Mouse (Mus musculus): Measurements from ENCODE around the gene Tm7sf2.
"Not testable (repeated sequence)": the region's sequence is repeated elsewhere in the genome, so short reads cannot be mapped to it uniquely, and the experiment has no call there.

The Tm7sf2 gene

GRCm38 (mm10) chr19:6044102-6044501 is 24.1 kb downstream of the Tm7sf2 start:
- not testable (repeated sequence) for DNase-seq (ENCODE audit: low read depth, low spot score)

GRCm38 (mm10) chr19:6042293-6042692 is 25.9 kb downstream of the Tm7sf2 start:
- no peak for DNase-seq (ENCODE audit: low read depth, low spot score)

GRCm38 (mm10) chr19:6040002-6040401 is 28.2 kb downstream of the Tm7sf2 start:
- DNase-seq (ENCODE audit: low read depth, low spot score): no peak

GRCm38 (mm10) chr19:6038326-6038725 is 29.8 kb downstream of the Tm7sf2 start:
- no peak for DNase-seq (ENCODE audit: low read depth, low spot score)

GRCm38 (mm10) chr19:6037695-6038094 is 30.5 kb downstream of the Tm7sf2 start:
- DNase-seq (ENCODE audit: low read depth, low spot score): no peak

- no peak for DNase-seq (ENCODE audit: low read depth, low spot score)
These were observed 32.1 kb downstream of the Tm7sf2 start for GRCm38 (mm10) chr19:6035966-6036585.

- DNase-seq (ENCODE audit: low read depth, low spot score): no peak
These were observed 37.5 kb downstream of the Tm7sf2 start for GRCm38 (mm10) chr19:6030520-6031280.

GRCm38 (mm10) chr19:6029426-6029825 is 38.7 kb downstream of the Tm7sf2 start:
- no peak for DNase-seq (ENCODE audit: low read depth, low spot score)

GRCm38 (mm10) chr19:6028991-6029390 is 39.2 kb downstream of the Tm7sf2 start:
- DNase-seq (ENCODE audit: low read depth, low spot score): no peak

GRCm38 (mm10) chr19:6023930-6024329 is 44.2 kb downstream of the Tm7sf2 start:
- DNase-seq (ENCODE audit: low read depth, low spot score): no peak

- DNase-seq (ENCODE audit: low read depth, low spot score): no peak
These were observed 45.1 kb downstream of the Tm7sf2 start for GRCm38 (mm10) chr19:6023059-6023458.

- DNase-seq (ENCODE audit: low read depth, low spot score): no peak
These were observed 47.9 kb downstream of the Tm7sf2 start for GRCm38 (mm10) chr19:6020276-6020675.

- peak; percentile 69 for DNase-seq (ENCODE audit: low read depth, low spot score)
These were observed 49.8 kb downstream of the Tm7sf2 start for GRCm38 (mm10) chr19:6018142-6019089.

GRCm38 (mm10) chr19:6016532-6016931 is 51.6 kb downstream of the Tm7sf2 start:
- no peak for DNase-seq (ENCODE audit: low read depth, low spot score)

- DNase-seq (ENCODE audit: low read depth, low spot score): peak; percentile 46
These were observed 52.5 kb downstream of the Tm7sf2 start, which contains the start of gene Capn1 for GRCm38 (mm10) chr19:6015511-6016315. Gene Capn1, minus strand, starts transcription at chr19:6015897.

- peak; percentile 44 for DNase-seq (ENCODE audit: low read depth, low spot score)
These were observed 53.1 kb downstream of the Tm7sf2 start for GRCm38 (mm10) chr19:6014991-6015510.

GRCm38 (mm10) chr19:6013691-6014090 is 54.5 kb downstream of the Tm7sf2 start:
- DNase-seq (ENCODE audit: low read depth, low spot score): no peak

Data from embryo, embryonic 11.5 days (tissue).